ENCODE assay signal across 11 mouse cellular contexts in the genomic region with DNA sequence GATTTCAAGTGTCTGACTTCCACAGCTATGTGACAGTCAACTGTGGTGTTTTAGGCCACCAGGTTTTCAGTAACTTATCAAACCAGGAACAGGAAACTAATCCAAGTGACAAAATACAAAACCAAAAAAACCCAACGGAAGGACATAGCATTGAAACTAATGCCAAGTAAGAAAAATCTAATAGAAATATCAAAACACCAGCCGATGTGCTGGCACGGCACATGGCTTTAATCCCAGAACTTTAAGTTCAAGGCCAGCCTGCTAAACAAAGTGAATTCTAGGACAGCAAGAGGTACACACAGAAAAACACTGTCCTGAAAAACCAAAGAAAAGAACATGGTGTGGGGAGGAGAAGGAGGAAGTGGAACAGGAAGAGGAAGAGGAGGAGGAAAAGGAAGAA.
"Had no signal": no experiment of that assay in that cellular context is flagged by ENCODE, and none has a peak within 500 bp of the region (broad histone marks: within the 10 kb centered on the region; RNA-seq: fewer than 3 reads in every experiment).

No protein-coding gene starts in this region.

- DNase-seq: gastrocnemius, postnatal 14 days; gastrocnemius, postnatal 36 days; heart, postnatal 14 days; heart, postnatal 36 days; kidney, adult 11 months; kidney, adult 2 months; kidney, adult 9 months; kidney, postnatal 14 days; kidney, postnatal 36 days; liver; liver, embryonic 13.5 days had no signal
